Mouse (Mus musculus) frontal cortex, adult 2 months (tissue): Measurements from ENCODE around the gene Mark4. TPM values are rescaled to one million over a fixed set of nuclear protein-coding genes. Genes with fewer than 3 reads are reported as not detected.

Experiments
- DNase-seq, 2 experiments: peaks; one replicate each; pipeline ENCODE4 v3.0.0; 2022; ENCODE audit warnings: low spot score in 1 of 2; ENCODE audit errors: extremely low spot score in 1 of 2
- polyA plus RNA-seq: library from polyadenylated mRNA; depleted of rRNA; stranded (reverse); fragments of >200 nt; gene quantifications from 2 replicates; pipeline ENCODE4 v1.2.3, GENCODE M21; 2012; rRNA removed

Gene Mark4
- polyA plus RNA-seq, result 47.5 and 49.9 TPM in 2 replicates

GRCm38 (mm10) chr7:19458591-19459111 lies at the start of gene Mark4:
TSS of gene Mark4 (minus strand) at chr7:19458821.
- peak; percentile 42 to 73 for DNase-seq

DNA sequence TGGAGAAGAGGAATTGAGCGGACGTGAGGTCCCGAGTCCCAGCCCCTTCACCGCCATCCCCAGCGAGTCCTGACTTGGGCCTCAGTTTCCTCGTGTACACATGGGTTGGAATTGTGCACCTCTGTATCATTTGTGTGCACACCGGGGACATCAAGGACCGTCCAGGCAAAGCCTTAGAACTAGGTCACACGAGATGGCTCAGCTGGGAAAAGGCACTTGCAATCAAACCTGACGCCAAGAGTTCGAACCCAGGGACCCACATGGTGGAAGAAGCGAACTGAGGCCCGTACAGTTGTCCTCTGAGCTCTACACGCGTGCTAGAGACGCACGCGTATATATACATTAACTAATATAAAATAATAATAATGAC lies 49.0 kb upstream of the Mark4 start:
- no peak for DNase-seq

- DNase-seq, result peak in 1 of 2 experiments; percentile 46
Observed at GRCm38 (mm10) chr7:19506969-19507611, 48.5 kb upstream of the Mark4 start.

DNA sequence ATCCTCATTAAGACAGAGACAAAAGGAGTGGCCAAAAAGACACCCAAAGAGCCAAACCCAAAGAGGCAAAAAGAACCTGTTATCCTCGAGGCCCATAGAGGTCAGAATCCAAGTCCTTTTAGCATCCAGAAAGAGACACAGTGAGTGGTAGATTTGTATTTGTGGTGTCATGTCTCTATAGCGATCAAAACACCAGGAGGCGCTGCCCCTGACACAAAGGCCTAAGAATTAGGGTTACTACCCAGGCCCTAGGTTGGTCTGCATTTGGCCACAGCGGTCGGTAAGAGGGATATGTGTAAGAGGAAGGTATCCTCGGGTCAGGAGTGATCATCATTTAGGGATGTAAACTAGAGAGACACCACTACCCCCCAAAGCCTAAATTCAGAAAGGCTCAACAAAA lies 47.7 kb upstream of the Mark4 start:
- no peak for DNase-seq

- peak in 1 of 2 experiments; percentile 66 for DNase-seq
Observed at GRCm38 (mm10) chr7:19503481-19504068, 45.0 kb upstream of the Mark4 start.

- no peak for DNase-seq
Observed at GRCm38 (mm10) chr7:19501658-19502057, 43.0 kb upstream of the Mark4 start.

GRCm38 (mm10) chr7:19500420-19501363 lies 42.1 kb upstream of the Mark4 start:
- no peak for DNase-seq

DNA sequence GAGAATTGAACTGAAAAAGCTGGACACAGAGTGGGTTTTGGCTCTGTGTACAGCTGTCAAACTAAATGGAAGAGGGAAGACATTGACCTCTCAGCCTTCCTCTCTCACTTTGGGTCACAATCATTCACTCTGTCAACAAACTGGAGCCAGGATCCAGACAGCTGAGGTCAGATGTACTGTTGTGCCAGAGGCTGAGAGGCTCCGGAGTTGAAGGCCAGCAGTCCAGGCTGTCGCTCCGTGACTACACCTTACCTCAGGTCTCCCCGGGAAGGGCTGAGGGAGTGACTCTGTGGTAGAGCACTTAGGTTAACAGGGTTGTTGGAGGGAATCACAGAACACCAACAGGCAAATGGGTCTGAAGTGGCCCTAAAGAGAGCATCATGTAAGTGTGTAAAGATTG lies 39.7 kb upstream of the Mark4 start:
- no peak for DNase-seq

- DNase-seq, result no peak
Observed at GRCm38 (mm10) chr7:19496214-19496555, 37.6 kb upstream of the Mark4 start.

DNA sequence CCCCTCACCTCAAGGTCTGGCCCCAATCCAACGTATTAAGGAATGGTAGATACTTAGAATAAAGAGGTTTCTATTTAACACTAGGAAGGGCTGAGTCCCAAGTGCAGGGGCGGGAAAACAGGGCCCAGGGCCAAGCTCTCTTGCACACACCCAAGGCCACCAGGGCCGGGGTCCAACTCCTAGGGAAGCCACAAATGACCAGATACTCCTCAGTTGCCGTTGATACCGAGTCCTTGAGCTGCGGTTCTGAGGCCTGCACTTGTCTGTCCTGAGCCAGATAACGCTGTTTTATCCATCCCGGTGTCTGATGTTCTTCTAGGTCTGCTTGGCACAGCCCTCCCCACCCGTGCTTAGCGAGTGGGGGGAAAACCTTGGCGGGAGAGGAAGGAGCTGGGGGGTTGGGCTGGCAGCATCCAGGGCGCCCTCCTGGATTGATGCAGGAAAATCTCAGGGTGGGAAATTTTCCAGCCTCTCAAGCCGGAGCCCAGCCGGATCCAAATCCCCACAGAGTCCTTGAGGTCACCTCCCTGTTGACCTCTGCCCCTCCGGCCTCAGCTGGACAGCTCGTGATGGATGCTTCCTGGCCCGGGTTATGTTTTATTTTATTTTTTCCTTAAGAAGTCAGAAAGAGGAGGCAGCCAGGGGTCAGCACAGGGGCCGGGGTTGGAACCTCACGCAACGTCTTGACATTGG lies 37.0 kb upstream of the Mark4 start:
- DNase-seq, result no peak

DNA sequence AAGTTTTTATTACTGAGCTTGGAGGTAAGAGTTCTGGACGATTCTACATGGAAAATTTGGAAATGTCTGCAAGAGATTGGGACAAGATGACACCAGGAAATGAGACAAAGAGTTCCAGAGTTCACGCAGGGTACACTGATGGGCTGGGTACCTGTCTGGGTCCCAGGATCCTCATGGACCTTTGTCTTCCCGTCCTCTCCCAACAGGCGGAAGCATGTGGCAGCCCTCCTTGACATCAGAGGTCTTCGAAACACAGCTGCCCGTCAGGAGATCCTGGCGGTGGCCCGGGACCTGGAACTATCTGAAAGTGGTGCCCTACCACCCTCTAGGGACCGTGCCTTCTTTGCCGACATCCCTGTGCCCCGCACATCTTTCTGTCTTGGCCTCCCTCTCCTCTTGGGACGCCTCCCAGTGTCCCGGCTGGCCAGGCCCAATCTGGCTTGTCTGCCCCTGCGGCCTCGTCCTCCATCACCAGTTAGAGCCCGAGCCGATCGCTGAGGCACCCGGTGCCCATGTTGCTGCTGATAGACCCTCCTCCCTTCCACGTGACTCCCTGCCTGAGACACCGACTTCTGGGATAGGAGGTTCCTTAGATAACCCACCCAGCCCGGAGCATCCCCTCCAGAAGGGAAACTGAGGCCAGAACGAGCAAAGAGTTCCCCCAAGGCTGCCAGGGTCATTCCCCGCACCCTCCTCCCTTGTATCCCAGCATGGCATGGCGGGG lies 36.3 kb upstream of the Mark4 start:
- no peak for DNase-seq

DNA sequence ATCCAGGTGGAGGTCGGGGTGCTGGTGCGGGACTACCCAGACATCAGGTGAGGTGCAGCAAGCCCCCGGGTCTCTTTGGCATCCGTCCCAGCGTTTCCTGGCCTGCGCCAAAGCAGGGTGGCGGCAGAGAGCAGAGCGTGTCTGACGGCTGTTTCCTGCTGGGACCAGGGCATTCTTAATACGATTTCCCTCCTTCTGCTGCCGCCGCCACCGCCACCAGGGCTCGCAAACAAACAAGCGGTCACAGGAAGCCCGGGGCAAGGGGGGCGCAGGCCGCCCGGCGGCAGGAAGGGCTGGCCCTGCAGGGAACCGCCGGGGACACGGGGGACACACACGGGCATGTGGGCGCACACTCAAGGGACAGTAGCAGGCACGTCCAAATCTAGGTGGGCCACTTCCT lies 33.1 kb upstream of the Mark4 start:
- DNase-seq, result no peak

- DNase-seq, result no peak
Observed at GRCm38 (mm10) chr7:19489525-19489924, 30.9 kb upstream of the Mark4 start.

DNA sequence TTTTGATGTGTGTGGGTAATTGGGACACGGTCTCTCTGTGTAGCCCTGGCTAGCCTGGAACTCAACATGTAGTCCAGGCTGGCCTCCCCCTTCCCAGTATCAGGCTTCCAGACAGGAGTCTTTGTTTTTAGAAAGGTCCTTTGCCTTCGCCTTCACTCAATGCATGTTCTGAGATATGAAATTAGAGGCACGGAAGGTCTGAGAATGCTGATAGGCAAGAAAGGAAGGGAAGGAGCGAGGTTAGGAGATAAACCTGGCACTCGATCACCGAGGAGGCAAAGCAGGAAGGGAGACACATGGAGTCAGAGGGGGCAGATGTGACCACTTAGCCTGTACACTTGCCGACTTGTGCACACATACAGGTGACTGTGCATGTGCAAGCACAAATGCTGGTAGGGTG lies 27.9 kb upstream of the Mark4 start:
- DNase-seq, result no peak

DNA sequence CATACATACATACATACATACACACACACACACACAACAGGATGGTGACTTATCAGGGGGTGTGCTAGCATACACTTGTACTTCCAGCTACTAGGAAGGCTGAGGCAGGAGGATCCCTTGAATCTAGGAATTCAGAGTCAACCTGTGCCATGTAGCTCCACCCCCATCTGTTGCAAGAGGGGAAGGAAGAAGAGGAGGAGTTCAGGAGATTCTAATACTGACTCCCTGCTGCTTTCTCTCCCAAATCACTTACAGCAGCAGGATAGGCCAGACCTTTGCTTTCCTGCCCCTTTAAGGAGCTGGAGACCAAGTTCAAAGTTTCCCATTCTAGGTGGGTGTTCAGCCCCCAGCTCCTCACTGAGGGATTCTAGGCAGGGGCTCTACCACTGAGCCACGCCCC lies 26.9 kb upstream of the Mark4 start:
- no peak for DNase-seq

DNA sequence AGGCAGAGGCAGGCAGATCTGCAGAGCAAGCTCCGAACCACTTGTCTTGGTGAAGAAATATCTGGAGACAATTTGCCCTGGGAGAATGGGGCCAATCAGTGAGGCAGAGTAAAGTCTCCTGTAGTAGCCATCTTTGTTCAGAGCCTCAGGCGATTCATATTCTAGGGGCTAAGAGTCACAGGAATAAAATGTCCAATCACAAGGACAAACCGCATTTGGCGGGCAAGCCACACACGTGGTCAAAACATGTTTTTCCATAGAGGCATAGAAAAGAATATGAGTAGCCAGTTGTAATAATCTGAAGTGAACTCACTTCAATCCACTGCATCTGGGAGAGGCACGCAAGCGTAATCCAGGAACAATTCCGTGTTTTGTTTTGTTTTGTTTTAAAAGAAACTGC lies 24.7 kb upstream of the Mark4 start:
- DNase-seq, result no peak

DNA sequence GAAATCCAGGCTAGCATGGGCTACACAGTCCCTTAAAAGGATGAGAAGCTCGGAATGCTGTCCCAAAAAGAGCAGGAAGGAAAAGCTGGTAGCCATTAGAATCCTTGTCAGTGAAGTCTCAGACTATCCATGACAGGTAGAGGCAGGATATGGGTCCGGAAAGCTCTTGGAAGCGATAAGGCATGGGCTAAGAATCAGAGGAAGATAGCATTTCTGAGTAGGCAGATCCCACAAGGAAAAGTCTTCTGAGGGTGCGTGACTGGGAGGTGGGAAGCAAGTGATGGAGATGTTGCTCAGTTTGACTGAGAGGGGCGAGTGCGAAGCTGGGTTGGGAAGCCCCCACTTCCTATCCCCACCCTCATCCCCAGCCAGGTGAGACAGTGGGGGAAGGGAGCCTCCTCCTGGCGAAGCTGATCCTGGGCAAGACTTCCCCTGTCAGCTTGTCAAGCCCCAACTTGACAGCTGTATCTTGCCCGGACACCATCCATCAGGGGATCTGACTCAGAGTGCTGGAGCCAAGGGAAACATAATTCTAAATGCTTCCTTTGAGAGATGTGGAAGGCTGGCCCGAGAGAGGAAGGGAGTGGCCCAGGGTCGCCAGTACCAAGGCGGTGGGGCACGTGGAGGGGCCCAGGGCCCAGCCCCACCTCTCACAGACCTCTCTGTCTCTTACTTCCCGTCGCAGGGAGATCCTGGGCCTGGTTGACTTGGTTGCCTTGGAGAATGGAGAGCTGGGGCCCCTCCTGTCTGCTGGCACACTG lies 19.2 kb upstream of the Mark4 start:
- DNase-seq, result no peak

- DNase-seq, result no peak
Observed at GRCm38 (mm10) chr7:19477084-19477483, 18.5 kb upstream of the Mark4 start.

- DNase-seq, result peak; percentile 58 to 76
Observed at GRCm38 (mm10) chr7:19473875-19474443, 15.3 kb upstream of the Mark4 start.
